Mouse (Mus musculus): ENCODE measurements around the gene Lsamp. TPM values are rescaled to one million over a fixed set of nuclear protein-coding genes. Genes with fewer than 3 reads are reported as not detected.
A peak's percentile ranks its signal among the peaks of the same experiment; 100 is the strongest.

Gene Lsamp
- polyA plus RNA-seq, 1 experiment from 2014 or later, result not detected

DNA sequence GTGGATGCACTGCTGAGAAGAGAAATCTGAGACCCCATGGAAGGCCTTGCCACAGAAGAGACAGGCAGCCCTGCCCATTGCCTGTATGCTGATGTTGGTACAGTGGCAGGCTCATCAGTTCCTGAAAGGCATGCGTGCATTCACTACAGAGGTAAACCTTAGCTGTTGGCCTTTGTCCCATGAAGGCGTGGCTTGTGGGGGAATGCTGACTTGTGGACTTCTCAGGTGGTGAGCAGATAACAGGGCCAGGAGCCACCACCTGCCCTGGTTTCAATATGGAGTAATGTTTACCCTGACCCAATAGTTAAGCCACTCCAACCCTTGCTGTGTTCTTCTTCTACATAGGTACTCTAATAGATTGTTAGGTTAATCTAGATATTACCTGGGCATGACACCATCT is 415.4 kb downstream of the Lsamp start:
- H3K27me3 ChIP-seq, result no peaks in the 10 kb centered on the region
- ATAC-seq, result no peak
- DNase-seq (ENCODE audit: low read depth, low spot score), result no peak
- in situ Hi-C loops (cut with MboI; ENCODE audit: low pct_unique_long_range_greater_than_20kb), result no loop called here
- CTCF ChIA-PET, result no interaction called here
- POLR2A ChIA-PET, result no interaction called here
- no peak for TF ChIP-seq CTCF (IDR thresholded peaks at IDR 0.05)

DNA sequence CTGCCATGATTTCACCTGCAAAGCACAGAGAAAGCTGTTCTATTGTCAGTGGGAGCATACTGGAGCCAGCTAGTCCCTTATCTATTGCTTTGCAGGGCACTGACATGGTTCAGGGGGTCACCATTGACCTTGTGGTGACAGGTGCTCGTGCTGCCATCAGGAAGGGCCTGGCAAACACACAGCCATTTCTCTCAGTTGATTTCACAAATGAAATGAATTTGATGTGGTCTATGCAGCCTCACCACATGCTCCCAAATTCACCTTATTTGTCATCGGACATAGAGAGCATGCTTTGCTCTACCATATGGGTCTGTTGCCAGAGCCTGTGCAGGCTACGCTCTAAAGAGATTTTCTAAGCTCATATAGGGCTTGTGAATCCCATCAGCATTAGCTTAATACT is 450.1 kb downstream of the Lsamp start:
- TF ChIP-seq CTCF (IDR thresholded peaks at IDR 0.05), result no peak

DNA sequence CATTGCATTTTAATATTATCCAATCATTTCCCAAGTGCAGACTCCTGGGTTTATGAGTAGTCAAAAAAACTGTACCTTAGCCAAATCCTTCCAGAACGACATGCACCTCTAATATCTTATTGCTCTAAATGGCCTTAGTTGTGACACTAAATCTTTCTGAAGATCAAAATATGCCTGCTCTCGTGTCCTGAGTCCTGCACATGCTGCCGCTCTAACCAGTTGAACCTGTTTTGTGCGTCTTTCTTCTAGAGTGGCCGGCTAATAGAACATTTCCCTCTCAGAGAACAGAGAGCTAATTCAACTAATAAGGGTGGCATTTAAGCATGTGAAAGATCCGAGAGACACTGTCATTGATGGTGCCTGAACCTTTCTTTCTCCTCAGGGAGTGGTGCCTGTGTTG is 452.3 kb downstream of the Lsamp start:
- DNase-seq (ENCODE audit: low read depth, low spot score) (no peak), ATAC-seq (no peak)
- ChIA-PET CTCF (no interaction called here), POLR2A (no interaction called here)
- in situ Hi-C loops (cut with MboI; ENCODE audit: low pct_unique_long_range_greater_than_20kb), result no loop called here
- no peak for TF ChIP-seq CTCF (IDR thresholded peaks at IDR 0.05)
- no peaks in the 10 kb centered on the region for H3K27me3 ChIP-seq

More for the DNA sequence above, 450.1 kb downstream of the Lsamp start:
- in situ Hi-C loops (cut with MboI; ENCODE audit: low pct_unique_long_range_greater_than_20kb), result no loop called here
- no peak for ATAC-seq
- H3K27me3 ChIP-seq, result no peaks in the 10 kb centered on the region
- DNase-seq (ENCODE audit: low read depth, low spot score), result no peak
- CTCF ChIA-PET, result no interaction called here
- POLR2A ChIA-PET, result no interaction called here

- in situ Hi-C loops (cut with MboI; ENCODE audit: low pct_unique_long_range_greater_than_20kb), result no loop called here
- DNase-seq (ENCODE audit: low read depth, low spot score) (no peak), ATAC-seq (no peak)
- ChIA-PET POLR2A (no interaction called here), CTCF (no interaction called here)
- no peak for TF ChIP-seq CTCF (IDR thresholded peaks at IDR 0.05)
- no peaks in the 10 kb centered on the region for H3K27me3 ChIP-seq
Observed at GRCm38 (mm10) chr16:40437879-40438278, 453.7 kb downstream of the Lsamp start.

- ChIA-PET CTCF (no interaction called here), POLR2A (no interaction called here)
- in situ Hi-C loops (cut with MboI; ENCODE audit: low pct_unique_long_range_greater_than_20kb), result no loop called here
- ATAC-seq, result no peak
- no peaks in the 10 kb centered on the region for H3K27me3 ChIP-seq
- no peak for DNase-seq (ENCODE audit: low read depth, low spot score)
- no peak for TF ChIP-seq CTCF (IDR thresholded peaks at IDR 0.05)
Observed at GRCm38 (mm10) chr16:40438876-40439275, 454.7 kb downstream of the Lsamp start.

- in situ Hi-C loops (cut with MboI; ENCODE audit: low pct_unique_long_range_greater_than_20kb), result no loop called here
- POLR2A ChIA-PET, result no interaction called here
- H3K27me3 ChIP-seq, result no peaks in the 10 kb centered on the region
- TF ChIP-seq CTCF (IDR thresholded peaks at IDR 0.05), result no peak
- DNase-seq (ENCODE audit: low read depth, low spot score) (no peak), ATAC-seq (no peak)
- CTCF ChIA-PET, result no interaction called here
Observed at GRCm38 (mm10) chr16:40446587-40446986, 462.4 kb downstream of the Lsamp start.

- H3K27me3 ChIP-seq, result no peaks in the 10 kb centered on the region
- DNase-seq (ENCODE audit: low read depth, low spot score) (no peak), ATAC-seq (no peak)
- TF ChIP-seq CTCF (IDR thresholded peaks at IDR 0.05), result no peak
- POLR2A ChIA-PET, result no interaction called here
- in situ Hi-C loops (cut with MboI; ENCODE audit: low pct_unique_long_range_greater_than_20kb), result loop anchor here (10.0 kb wide), 2 partner anchors 501 to 781 kb away; no protein-coding TSS in a partner anchor
- CTCF ChIA-PET, result no interaction called here
Observed at GRCm38 (mm10) chr16:40463411-40464058, 479.4 kb downstream of the Lsamp start.

DNA sequence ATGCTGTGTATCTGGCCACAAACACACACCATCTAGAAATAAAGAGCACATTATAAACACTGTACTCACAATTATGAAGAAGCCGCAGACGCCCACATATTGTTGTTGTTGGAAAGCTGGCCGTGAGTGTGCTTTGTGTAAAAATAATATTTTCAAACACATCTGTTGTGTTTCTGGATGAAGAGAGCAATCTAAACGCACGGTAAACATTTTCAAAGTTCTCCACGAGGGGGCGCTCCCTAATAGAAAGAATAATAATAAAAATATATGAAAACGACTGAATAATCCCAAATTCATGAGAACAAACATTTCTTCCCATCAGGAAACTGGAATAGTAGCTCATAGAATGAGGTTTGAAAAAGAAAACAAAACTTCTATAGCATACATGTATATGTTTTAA is 482.4 kb downstream of the Lsamp start:
- no peaks in the 10 kb centered on the region for H3K27me3 ChIP-seq
- peak; percentile 47 for TF ChIP-seq CTCF (IDR thresholded peaks at IDR 0.05)
- no peak for DNase-seq (ENCODE audit: low read depth, low spot score)
- ATAC-seq, result no peak
- in situ Hi-C loops (cut with MboI; ENCODE audit: low pct_unique_long_range_greater_than_20kb), result loop anchor here (10.0 kb wide), 2 partner anchors 498 to 778 kb away; no protein-coding TSS in a partner anchor
- POLR2A ChIA-PET, result no interaction called here
- CTCF ChIA-PET, result interaction anchor here (1.2 to 1.3 kb wide), 2 partner anchors 9 to 42 kb away, joined by 3 read pairs; no protein-coding TSS in a partner anchor

DNA sequence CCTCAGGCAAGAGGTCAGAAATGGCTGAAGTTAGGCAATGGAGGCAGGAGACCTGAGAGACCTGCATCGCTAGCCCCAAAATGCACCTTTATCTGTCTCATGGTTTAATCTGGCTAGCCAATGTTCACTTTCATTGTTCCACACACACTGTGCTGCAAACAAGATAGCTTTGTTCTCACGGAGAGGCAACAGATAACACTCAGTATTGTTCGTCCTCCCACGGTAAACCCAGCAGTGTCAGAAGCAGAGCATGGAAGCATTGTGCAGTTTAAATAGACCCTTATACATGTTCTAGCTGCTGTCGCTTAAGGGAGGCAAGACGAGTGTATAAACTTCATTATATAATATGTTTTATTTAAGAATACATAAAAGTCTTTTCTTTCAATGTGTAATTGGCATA is 486.8 kb downstream of the Lsamp start:
- POLR2A ChIA-PET, result no interaction called here

DNA sequence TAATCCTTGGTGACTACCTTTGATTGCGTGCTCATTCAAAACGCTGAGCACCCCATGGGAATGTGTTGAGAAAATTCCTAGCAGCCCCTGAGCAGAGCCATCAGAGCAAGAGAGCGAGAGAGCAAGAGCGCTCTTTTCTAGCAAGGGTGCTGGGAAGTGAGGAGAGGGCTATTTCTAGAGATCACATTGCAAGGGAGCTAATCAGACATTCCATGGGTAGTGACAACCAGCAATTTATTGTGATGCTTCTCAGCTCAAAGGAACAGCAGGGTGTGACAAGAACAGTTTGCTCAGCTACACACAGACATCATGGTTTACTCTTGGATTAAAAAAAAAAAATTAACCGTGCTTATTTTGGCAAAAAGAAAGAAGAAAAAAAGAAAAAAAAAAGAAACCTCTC is 487.8 kb downstream of the Lsamp start:
- no peak for ATAC-seq
- in situ Hi-C loops (cut with MboI; ENCODE audit: low pct_unique_long_range_greater_than_20kb), result no loop called here
- POLR2A ChIA-PET, result no interaction called here
- TF ChIP-seq CTCF (IDR thresholded peaks at IDR 0.05), result no peak
- no peak for DNase-seq (ENCODE audit: low read depth, low spot score)
- H3K27me3 ChIP-seq, result no peaks in the 10 kb centered on the region
- CTCF ChIA-PET, result no interaction called here

More for the DNA sequence above, 486.8 kb downstream of the Lsamp start:
- no peak for TF ChIP-seq CTCF (IDR thresholded peaks at IDR 0.05)
- CTCF ChIA-PET, result no interaction called here
- ATAC-seq (no peak), DNase-seq (ENCODE audit: low read depth, low spot score) (no peak)
- in situ Hi-C loops (cut with MboI; ENCODE audit: low pct_unique_long_range_greater_than_20kb), result no loop called here
- H3K27me3 ChIP-seq, result no peaks in the 10 kb centered on the region

GRCm38 (mm10) chr16:40491606-40492005 is 507.4 kb downstream of the Lsamp start:
- TF ChIP-seq CTCF (IDR thresholded peaks at IDR 0.05), result no peak
- CTCF ChIA-PET, result no interaction called here
- no peaks in the 10 kb centered on the region for H3K27me3 ChIP-seq
- no peak for DNase-seq (ENCODE audit: low read depth, low spot score)
- POLR2A ChIA-PET, result no interaction called here
- in situ Hi-C loops (cut with MboI; ENCODE audit: low pct_unique_long_range_greater_than_20kb), result no loop called here
- no peak for ATAC-seq

Data from Patski (cell line).